Mouse (Mus musculus): Measurements from ENCODE around the gene Fgfr2.

GRCm38 (mm10) chr7:132106891-132107290 lies 1016.3 kb downstream of the Fgfr2 start:
- TF ChIP-seq POLR2A (IDR thresholded peaks at IDR 0.05; ENCODE audit: control insufficient read depth, low read depth, low read length) (no peak), CTCF (IDR thresholded peaks at IDR 0.05; ENCODE audit: control insufficient read depth, insufficient read depth, insufficient replicate concordance, low read depth, low read length) (no peak)
